Mouse (Mus musculus) heart, postnatal 25 days (tissue): ENCODE measurements around the gene BC030499. TPM values are rescaled to one million over a fixed set of nuclear protein-coding genes. Genes with fewer than 3 reads are reported as not detected.
A peak's percentile ranks its signal among the peaks of the same experiment; 100 is the strongest.
"Not testable (repeated sequence)": the region's sequence is repeated elsewhere in the genome, so short reads cannot be mapped to it uniquely, and the experiment has no call there.

Experiments
- DNase-seq: peaks from one replicate; pipeline ENCODE4 v3.0.0; 2022; ENCODE audit warnings: low spot score
- intact Hi-C: fragments of 180-260 bp; cut with DNase I; formaldehyde crosslinking; loops from one replicate; pipeline ENCODE4 v1.15.1; 2025
- total RNA-seq, 2 experiments: library from RNA; stranded (reverse); gene quantifications; 2 replicates each; pipeline ENCODE4 v1.2.3; 2021

BC030499 gene
- total RNA-seq = 1 to 10 TPM in 1 of 2 experiments, under 1 TPM in 1; 0.98 to 1.5 TPM

GRCm38 (mm10) chr11:78290654-78291053, at the start of gene BC030499:
TSS of gene BC030499 (plus strand) at chr11:78290841.
- intact Hi-C loops = no loop called here
- no peak for DNase-seq

GRCm38 (mm10) chr11:78245261-78245626, 45.4 kb upstream of the BC030499 start:
- intact Hi-C loops = no loop called here
- no peak for DNase-seq

- intact Hi-C loops = no loop called here
Observed at GRCm38 (mm10) chr11:78245627-78246317, 44.9 kb upstream of the BC030499 start, which contains the start of the genes Sdf2 and Supt6. TSS of gene Sdf2 (plus strand) at chr11:78245746. TSS of gene Supt6 (minus strand) at chr11:78245987.

GRCm38 (mm10) chr11:78246318-78247011, 44.2 kb upstream of the BC030499 start:
- intact Hi-C loops = no loop called here
- no peak for DNase-seq

More at GRCm38 (mm10) chr11:78245627-78246317, 44.9 kb upstream of the BC030499 start, which contains the start of the genes Sdf2 and Supt6:
- peak; percentile 82 for DNase-seq

GRCm38 (mm10) chr11:78247012-78247348, 43.7 kb upstream of the BC030499 start:
- DNase-seq = no peak
- intact Hi-C loops = no loop called here

GRCm38 (mm10) chr11:78247727-78248140, 42.9 kb upstream of the BC030499 start:
- intact Hi-C loops = no loop called here
- no peak for DNase-seq

- intact Hi-C loops = no loop called here
- DNase-seq = no peak
Observed at GRCm38 (mm10) chr11:78256618-78257017, 34.0 kb upstream of the BC030499 start.

GRCm38 (mm10) chr11:78260489-78261258, 30.0 kb upstream of the BC030499 start:
- intact Hi-C loops = no loop called here
- DNase-seq = no peak

GRCm38 (mm10) chr11:78261380-78262352, 29.0 kb upstream of the BC030499 start, which contains the start of gene 2610507B11Rik:
TSS of gene 2610507B11Rik (plus strand) at chr11:78261752.
- DNase-seq = peak; percentile 89
- intact Hi-C loops = no loop called here

- no peak for DNase-seq
- intact Hi-C loops = no loop called here
Observed at GRCm38 (mm10) chr11:78262550-78262949, 28.1 kb upstream of the BC030499 start.

- intact Hi-C loops = no loop called here
- no peak for DNase-seq
Observed at GRCm38 (mm10) chr11:78265571-78265970, 25.1 kb upstream of the BC030499 start.

- intact Hi-C loops = no loop called here
- no peak for DNase-seq
Observed at GRCm38 (mm10) chr11:78271986-78272385, 18.7 kb upstream of the BC030499 start.

- intact Hi-C loops = no loop called here
- DNase-seq = no peak
Observed at GRCm38 (mm10) chr11:78275596-78275995, 15.0 kb upstream of the BC030499 start.

GRCm38 (mm10) chr11:78276169-78276568, 14.5 kb upstream of the BC030499 start:
- intact Hi-C loops = not testable (repeated sequence)

GRCm38 (mm10) chr11:78278853-78279252, 11.8 kb upstream of the BC030499 start:
- intact Hi-C loops = no loop called here
- DNase-seq = no peak

More at GRCm38 (mm10) chr11:78276169-78276568, 14.5 kb upstream of the BC030499 start:
- not testable (repeated sequence) for DNase-seq

- intact Hi-C loops = no loop called here
- no peak for DNase-seq
Observed at GRCm38 (mm10) chr11:78279586-78279985, 11.1 kb upstream of the BC030499 start.

- DNase-seq = no peak
- intact Hi-C loops = no loop called here
Observed at GRCm38 (mm10) chr11:78289146-78289763, 1.4 kb upstream of the BC030499 start.

GRCm38 (mm10) chr11:78294585-78294984, 3.9 kb downstream of the BC030499 start:
- DNase-seq = no peak

GRCm38 (mm10) chr11:78300917-78301316, 10.3 kb downstream of the BC030499 start:
- no peak for DNase-seq
- intact Hi-C loops = no loop called here

More at GRCm38 (mm10) chr11:78294585-78294984, 3.9 kb downstream of the BC030499 start:
- intact Hi-C loops = no loop called here
